Mouse (Mus musculus) lung, postnatal 14 days (tissue): ENCODE results near the gene Fbxl7.

Source experiments
- DNase-seq: peaks from one replicate; pipeline ENCODE4 v3.0.0; 2021

The Fbxl7 gene

DNA sequence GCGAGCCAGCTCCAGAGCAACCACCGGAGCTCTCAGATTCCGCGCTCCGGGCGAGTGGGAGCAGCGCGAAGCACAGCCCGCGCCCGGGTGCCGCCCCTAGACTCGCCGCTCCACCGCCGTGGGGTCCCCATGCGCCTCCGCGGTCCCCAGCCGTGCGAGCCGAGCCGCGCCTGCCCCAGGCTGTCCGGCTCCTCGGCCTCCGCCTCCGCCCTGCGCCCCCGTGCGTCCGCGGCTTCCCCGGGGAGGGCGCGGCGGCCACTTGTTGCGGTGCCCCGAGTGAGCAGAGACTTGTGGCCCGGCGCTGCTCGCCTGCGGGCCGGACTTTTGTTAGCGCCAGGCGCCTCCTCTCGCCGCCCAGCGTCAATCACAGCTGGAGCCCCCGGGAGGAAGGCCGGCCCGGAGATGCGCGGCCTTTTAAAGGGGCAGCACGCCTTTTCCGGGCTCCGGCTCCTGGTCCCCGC is at the start of gene Fbxl7:
Gene Fbxl7 (minus strand): TSS at position 330 of the 461 bp plus-strand sequence.
- DNase-seq, result peak; percentile 88

GRCm38 (mm10) chr15:26922026-26922425 is 26.6 kb upstream of the Fbxl7 start:
- no peak for DNase-seq

GRCm38 (mm10) chr15:26913427-26913826 is 18.0 kb upstream of the Fbxl7 start:
- DNase-seq, result no peak

DNA sequence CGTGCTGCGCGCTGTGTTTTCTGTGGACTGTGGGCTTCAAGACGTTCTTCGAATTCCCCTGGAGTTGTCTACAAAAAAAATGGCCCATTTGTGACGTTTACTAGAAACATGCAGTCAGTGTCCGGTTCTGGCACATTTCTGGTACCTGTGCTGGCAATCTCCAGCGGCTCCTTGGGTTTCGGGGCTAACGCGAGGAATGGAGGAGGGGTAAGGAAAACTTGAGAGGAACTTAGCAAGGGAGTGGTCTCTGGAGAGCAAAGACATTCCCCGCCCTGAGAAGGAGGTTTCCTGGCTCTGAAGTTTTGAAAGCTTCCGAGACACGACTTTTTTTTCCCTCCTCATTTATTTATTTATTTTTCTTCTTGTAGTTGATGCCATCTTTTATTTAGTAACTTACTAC is 381 bp upstream of the Fbxl7 start:
- no peak for DNase-seq

- DNase-seq, result peak; percentile 55
Measured at GRCm38 (mm10) chr15:26894801-26895229, 565 bp downstream of the Fbxl7 start.

DNA sequence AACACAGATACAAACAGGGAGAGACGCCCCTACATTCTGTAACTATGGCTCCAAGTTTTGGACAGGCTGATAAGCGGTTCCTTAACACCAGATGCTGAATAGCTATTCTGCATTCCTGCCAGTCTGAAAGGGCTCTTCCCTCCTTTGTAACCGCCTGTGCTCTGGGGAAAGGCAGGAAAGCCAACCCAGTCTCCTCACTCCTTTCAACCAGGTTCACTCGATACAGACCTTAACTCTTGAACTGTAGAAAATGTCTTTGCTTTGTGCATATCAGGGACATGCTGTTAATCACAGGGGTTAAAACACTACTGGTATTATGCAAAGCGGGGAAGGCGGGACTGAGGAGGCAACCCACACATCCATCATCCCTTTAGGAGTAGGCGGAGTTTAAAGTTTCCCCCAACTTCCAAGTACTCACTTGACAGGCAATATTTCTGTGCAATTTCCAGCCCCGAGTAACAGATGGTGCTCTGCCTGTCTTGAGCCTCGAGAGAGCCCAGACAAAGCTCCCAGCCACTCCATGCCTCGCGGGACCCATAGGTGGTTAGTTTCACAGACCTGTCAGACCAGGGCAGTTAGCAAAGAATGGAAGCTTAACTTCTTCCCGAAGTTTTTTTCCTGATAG is 1.2 kb downstream of the Fbxl7 start:
- peak; percentile 41 for DNase-seq

DNA sequence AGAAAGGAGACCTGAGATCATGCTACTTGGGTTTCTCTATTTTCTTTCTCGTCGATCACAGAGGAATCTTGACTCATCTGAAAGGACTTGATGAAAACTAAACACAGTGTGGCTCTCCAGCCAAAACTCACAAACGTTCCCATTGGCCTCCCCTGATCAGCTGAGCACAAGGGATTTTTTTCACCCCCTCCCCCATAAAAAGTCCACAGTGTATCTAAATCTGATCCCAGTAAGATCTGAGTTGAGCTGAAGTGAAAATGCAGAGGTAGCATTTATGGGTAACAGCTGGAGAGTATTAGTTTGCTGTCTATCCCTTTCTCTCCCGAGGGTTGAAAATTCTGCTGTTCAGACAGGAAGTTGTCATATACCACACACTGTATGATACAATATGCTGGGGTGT is 2.2 kb downstream of the Fbxl7 start:
- DNase-seq, result no peak

- no peak for DNase-seq
Measured at GRCm38 (mm10) chr15:26889971-26890370, 5.4 kb downstream of the Fbxl7 start.

DNA sequence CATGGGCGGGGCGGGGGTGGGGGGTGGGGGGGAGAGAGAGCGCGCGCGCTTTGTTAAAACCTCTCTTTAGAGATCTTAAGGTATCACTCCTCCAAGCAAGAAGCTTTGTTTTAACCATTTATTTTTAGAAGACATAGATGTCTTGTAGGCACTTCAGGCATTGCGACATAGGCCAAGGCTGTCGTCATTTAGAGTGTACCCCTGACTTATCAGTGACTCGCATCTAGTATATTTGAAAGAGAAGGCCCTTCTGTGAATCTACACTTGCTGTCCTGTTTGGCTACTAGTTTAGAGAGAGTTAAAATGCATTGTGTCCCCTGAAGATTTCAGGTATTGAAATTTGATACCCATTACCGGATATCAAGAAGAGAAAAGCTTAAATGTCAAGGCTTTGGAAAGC is 7.2 kb downstream of the Fbxl7 start:
- no peak for DNase-seq

DNA sequence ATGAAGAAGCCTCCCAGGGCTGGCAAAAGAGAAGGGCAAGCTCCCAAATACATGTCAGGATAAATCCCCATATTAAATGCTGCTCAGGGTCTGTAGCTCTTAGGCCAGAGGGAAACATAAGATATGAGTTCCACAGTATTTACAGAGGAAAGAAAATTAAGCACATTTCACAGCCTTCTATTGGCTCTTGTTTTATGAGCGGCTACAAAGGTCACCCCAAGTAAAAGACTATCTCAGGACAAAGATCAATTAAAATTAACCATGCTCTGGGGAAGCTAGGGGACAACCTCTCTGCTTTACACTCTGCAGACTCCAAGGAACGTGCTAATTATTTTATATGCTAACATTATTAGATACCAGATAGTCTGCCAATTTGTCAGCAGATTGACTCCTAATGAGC is 9.4 kb downstream of the Fbxl7 start:
- DNase-seq, result no peak

GRCm38 (mm10) chr15:26880212-26880956 is 15.0 kb downstream of the Fbxl7 start:
- DNase-seq, result no peak

GRCm38 (mm10) chr15:26875687-26876086 is 19.7 kb downstream of the Fbxl7 start:
- DNase-seq, result peak; percentile 83

- DNase-seq, result no peak
Measured at GRCm38 (mm10) chr15:26872234-26872633, 23.1 kb downstream of the Fbxl7 start.

GRCm38 (mm10) chr15:26869197-26869596 is 26.2 kb downstream of the Fbxl7 start:
- no peak for DNase-seq

DNA sequence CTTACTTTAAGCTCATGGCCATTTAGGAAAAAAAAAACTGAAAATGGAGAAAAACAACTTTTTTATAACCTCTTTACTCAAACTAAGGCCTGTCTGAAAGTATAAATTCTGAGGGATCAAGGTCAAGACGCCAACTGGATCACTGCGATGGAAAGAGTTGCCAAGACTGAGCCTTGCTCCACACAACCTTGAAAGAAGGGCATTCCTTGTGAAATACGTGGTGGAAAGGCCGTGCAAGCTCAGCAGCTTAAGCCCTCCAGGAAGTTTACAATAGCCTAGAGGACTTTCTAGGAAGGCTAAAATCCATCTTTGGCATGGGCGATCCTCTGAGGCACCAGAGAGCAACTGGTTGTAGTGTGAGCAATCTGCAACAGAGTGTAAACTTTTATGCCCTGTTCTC is 27.9 kb downstream of the Fbxl7 start:
- no peak for DNase-seq

- no peak for DNase-seq
Measured at GRCm38 (mm10) chr15:26862173-26862572, 33.2 kb downstream of the Fbxl7 start.

- no peak for DNase-seq
Measured at GRCm38 (mm10) chr15:26849626-26850025, 45.8 kb downstream of the Fbxl7 start.

DNA sequence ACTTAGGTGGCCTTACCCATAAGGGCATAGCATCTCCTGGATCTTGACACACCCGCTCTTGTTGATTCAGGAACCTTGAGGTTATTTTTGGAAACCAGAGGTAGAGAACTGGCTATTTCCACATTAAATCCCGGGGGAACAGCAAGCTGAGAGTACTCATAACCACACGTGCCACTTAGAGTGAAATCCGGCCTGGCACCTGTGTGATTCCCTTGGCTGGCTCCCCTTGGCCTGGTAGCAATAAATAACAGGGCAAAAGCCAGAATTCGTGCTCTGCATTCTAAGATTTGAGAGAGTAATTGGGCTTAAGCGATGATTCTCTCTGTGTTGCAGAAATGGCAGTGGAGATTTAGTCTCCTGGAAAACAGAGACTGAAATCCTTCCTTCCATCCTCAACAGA is 53.2 kb downstream of the Fbxl7 start:
- DNase-seq, result no peak

DNA sequence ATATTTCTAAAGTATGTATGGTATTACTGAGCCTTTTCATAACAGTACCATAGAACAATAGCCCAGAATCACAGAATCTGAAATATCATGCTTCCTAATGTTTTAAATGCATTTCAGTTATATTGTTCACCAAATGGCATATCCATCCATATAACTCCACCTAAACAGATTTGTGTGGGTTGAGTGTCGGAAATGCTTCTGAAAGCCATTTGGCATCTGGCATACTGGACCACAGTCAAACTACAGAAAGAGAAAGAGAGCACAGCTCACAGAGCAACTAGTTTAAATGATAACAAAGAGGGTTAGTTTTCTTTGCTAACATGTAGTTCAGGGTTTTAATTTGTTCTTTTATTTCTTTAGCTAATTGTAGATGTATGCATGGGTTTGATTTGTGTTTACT is 57.0 kb downstream of the Fbxl7 start:
- DNase-seq, result no peak

DNA sequence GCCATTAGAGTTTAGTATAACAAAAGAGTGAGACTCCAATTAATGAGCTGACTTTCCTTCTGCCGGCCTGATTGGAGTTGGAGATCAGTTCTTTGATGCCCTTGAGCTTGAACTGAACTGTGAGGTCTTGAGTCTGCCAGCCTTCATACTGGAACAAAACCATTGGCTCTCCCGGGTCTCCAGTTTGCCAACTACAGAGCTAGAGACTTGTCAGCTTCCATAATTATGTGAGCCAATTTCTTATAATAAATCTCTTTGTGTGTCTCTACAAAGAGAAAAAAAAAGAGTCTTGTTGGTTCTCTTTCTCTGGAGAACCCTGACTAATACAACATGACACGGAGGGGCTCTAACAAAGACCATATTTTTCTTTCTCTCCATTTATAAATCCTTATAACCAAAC is 58.2 kb downstream of the Fbxl7 start:
- DNase-seq, result no peak

- DNase-seq, result no peak
Measured at GRCm38 (mm10) chr15:26834415-26834814, 61.0 kb downstream of the Fbxl7 start.

GRCm38 (mm10) chr15:26831141-26831540 is 64.2 kb downstream of the Fbxl7 start:
- no peak for DNase-seq

DNA sequence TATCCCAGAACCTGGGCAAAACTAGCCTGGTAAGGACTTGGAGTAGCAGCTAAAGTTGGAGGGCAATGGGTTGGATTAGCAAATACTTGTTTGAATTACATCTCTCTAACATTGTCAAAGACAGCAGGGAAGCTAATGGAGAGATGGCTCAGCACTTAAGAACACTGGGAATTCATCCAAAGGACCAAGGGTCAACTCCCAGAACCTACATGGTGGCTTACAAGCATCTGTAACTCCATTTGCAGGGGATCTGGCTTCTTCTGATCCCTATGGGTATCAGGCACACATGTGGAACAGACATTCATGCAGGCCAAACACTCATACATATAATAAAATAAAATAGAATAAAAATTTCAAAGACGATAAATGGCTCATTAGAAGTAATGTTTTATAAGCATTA is 78.4 kb downstream of the Fbxl7 start:
- no peak for DNase-seq

DNA sequence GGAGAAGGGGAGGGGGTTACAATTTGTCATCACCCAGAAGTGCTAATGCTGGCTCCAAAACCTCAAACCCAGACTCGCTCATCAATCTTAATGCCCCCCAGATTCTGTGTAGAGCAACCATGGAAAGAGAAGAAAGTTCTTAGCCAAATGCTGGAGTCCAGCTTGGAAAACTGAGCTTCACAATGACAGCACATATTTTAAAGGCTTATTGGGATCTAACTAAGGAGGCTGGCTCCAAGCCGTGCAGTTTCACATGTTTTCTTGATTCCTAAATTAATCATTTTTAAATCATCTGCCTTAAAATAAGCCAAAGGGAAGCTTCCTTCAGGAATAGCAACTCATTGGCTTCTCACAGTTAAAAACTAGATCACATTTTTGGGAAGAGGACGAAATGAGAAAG is 82.5 kb downstream of the Fbxl7 start:
- DNase-seq, result no peak

- DNase-seq, result no peak
Measured at GRCm38 (mm10) chr15:26809569-26809968, 85.8 kb downstream of the Fbxl7 start.
